Mouse (Mus musculus): ENCODE results near the gene H2-Eb2.
A peak's percentile ranks its signal among the peaks of the same experiment; 100 is the strongest.
"Not testable (repeated sequence)": the region's sequence is repeated elsewhere in the genome, so short reads cannot be mapped to it uniquely, and the experiment has no call there.

Gene H2-Eb2

DNA sequence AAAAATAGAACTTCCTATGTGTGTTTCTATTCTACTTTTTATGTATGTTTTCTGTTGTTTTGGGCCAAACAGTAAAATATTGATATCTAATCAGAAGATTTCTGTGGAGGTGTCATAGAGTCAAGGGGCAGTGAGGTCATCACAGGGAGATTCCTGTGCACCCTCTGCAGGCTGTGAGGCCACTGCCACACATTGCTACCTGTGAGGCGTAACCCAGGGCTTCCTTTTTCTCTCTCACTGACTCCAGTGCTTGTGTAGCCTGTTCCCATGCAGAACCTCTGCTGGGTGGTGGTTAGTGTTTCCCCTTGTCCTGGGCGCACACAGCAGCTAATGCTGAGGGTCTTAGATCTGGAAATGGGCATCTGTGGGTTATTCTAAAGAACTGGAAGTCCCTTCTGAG is 19.1 kb upstream of the H2-Eb2 start:
- no peak for DNase-seq (ENCODE audit: low spot score in 2 of 2)

DNA sequence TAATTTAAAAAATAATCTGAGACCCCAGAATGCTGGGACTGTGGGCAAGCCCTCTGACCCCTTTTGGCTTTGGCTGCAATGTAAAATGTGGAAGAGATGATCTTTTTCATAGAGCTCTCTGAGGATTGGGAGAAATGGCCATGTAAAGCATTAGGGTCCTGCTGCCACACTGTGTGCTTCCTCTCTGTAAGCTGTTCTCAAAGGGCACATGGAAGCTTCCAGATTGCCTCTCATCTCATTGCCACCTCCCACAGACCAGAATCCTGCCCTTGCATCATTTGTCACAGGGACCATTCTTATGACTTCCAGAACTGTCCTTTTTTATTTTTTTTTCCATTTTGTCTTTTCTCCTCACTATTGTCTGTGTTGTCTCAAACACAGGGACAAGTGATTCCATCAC is 18.2 kb upstream of the H2-Eb2 start:
- DNase-seq (ENCODE audit: low spot score in 2 of 2): no peak

DNA sequence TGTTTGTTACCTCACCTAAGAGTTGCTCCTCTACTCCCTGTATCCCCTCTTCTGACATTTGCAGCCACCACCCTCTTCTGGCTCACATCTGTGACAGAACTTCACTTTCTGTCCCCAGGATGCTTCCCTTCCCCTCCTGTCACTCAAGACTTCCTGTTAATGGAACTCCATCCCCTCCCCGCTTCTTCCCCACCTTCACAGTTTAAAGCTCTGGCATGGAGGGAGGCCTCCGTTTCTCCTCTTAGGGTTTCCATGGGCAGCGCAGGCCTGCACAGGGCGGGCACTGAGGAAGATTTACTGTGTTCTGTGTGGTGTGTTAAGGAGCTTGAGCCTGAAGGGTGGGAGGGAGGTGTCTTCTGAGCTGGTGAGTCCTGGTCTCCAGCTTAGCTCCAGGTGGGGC is 17.3 kb upstream of the H2-Eb2 start:
- no peak for DNase-seq (ENCODE audit: low spot score in 2 of 2)

DNA sequence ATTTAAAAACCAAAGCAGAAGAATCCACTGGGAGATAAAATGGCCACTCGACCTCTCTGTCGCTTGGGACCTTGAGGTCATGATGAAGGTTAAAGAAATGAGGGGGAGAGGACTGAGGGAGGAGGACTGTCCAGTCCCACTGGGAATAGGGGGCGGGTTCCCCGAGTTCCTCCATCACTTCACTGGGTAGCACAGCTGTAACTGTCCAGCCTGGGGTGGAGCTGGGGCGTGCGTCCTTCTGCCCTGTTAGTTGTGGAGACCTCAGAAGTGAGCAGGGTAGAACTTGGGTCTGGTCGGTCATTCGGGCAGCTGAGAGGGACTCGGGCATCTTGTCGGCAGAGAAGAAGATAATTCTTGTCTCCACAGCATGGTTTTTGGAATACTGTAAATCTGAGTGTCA is 16.2 kb upstream of the H2-Eb2 start:
- DNase-seq (ENCODE audit: low spot score in 2 of 2): no peak

DNA sequence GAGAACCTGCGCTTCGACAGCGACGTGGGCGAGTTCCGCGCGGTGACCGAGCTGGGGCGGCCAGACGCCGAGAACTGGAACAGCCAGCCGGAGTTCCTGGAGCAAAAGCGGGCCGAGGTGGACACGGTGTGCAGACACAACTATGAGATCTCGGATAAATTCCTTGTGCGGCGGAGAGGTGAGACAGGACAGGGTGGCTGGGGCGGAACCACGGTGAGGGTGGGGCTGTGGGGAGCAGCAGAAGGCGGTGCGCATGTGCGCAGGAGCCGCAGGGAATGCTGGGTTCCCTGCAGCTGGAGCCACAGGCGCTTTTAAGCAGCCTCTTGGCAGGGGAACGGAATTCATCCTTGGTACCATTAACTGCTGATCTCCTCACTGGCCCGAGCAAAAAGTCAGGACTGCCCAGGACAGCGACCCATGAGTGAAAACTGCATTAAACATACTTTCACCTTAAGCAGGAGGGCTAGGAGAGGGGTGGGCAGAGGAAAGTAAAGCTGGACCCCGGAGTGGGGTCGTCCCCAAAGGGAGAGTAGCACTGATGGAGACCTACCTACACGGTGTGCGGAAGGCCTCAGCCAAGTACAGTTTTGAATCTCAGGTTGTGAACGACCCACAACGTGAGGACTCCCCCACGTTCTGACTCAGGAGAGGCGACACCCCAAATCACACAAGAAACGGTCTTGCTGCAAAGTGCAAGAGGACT is 15.6 kb upstream of the H2-Eb2 start:
- DNase-seq (ENCODE audit: low spot score in 2 of 2): peak; percentile 82 to 84

DNA sequence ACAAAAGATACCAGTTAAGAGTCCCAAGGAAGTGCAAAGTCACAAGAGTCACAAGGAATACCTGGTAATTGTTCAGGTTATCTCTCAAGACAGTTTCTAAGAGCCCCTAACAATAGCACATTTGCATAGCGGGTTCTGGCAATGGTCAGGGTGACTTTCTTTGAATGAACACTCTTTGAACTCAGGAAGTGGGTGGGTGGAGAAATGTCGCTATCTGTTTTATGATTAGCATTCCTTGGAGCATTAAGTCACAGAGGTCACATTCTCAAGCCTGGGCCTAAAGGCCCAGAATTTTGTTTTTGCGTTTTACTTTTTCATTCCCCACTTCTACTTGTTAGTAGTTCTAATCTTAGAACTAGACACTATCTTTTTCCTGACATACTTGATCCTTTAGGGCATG is 14.9 kb upstream of the H2-Eb2 start:
- not testable (repeated sequence) for DNase-seq (ENCODE audit: low spot score in 2 of 2)

DNA sequence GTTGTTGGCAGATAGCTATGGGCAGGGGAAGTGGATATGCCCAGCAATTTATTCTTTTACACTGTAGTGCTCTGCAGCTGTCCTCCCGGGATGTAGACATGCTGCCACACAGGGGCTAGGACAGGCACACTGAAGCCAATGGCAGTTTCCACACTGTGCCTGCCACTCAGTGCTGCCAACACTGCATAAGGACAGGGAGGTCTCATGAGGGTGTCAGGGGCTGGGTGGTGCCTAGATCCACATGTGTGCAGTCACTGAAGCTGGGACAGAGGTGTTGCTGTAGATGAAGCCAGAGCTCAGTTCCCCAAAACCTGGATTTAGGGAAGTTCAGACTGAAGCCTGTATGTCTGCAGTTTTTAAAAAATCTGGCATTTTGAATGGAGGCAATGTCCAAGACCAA is 13.3 kb upstream of the H2-Eb2 start:
- DNase-seq (ENCODE audit: low spot score in 2 of 2): no peak

DNA sequence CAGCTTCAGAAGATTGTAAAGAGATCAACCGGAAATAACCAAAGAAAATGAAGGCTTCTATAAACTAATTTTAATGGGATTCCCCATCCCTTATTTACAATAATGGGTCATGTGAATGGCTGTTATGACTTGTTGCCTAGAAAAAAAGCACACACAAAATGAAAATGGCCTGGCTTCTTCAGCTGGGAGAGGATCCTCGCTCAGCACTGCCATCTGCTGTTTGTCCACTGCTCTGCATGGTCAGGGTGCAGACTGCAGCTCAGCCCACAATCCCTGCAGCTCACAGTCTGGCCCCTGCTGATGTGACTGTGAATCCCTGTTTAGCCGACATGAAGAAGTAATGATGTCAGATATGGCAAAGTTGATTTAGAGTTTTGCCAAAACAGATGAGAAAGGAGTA is 12.1 kb upstream of the H2-Eb2 start:
- DNase-seq (ENCODE audit: low spot score in 2 of 2): peak; percentile 55 to 81

DNA sequence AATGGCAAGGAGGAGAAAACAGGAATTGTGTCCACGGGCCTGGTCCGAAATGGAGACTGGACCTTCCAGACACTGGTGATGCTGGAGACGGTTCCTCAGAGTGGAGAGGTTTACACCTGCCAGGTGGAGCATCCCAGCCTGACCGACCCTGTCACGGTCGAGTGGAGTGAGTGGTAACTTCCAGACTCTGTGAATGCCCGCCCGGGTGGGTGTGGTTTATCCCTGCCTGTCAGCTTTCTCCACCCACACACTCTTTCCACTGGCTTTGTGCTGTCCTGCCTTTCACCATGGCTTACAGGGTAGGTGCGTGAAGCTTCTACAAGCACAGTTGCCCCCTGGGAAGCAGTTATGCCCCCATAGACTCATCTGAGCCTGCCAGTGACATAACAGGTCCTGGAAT is 11.2 kb upstream of the H2-Eb2 start:
- no peak for DNase-seq (ENCODE audit: low spot score in 2 of 2)

DNA sequence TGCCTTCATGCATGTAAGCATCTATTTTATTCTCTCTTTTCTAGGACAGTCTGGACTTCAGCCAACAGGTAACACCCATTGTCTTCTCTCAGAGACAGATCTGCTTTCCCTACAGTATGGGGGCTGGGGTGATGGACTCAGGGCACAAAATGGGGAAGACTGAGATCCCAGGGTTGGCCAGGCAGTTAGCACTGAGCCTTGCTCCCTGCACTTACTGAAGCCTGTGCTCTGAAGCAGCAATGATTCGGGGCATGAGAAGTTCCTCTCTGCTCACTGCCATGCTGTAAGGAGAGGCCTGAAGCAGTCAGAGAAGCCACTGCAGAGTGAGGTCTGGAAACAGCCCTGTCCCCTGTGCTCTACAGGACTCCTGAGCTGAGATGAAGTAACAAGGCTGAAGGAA is 10.0 kb upstream of the H2-Eb2 start:
- DNase-seq (ENCODE audit: low spot score in 2 of 2): no peak

DNA sequence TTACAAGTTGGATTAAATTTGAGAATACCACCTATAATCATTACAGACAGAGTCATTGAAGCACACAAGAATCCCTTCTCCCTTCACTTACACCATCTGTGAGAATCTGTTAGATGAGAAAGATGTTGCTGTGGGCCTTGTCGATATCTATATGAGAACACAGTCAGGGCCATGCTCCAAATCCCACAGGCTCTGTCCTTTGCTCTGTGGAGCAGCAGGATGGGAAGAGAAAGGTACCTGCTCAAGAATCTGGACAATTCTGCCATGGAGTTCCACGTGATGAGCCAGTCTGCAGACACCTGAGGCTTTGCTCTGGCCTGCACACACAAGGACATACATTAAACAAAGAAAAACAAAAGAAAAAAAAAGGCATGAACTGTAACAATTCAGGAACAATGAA is 8.8 kb upstream of the H2-Eb2 start:
- no peak for DNase-seq (ENCODE audit: low spot score in 2 of 2)

DNA sequence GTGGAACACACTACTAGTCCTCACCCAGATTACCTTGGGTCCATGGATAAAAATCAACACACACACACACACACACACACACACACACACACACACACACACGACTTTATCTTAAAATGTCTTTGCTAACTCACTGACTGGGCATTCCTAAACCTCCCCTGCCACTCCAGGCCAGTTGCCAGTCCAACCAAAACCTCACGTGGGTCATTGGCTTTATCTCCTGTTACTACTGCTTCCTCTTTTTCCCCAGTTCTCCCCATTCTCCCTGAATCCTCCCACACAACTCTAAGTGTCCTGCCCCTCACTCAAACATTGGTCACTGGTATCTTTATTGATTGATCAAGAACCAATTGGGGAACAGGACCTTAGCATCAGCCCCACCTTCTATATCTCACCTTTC is 8.2 kb upstream of the H2-Eb2 start:
- DNase-seq (ENCODE audit: low spot score in 2 of 2): no peak

DNA sequence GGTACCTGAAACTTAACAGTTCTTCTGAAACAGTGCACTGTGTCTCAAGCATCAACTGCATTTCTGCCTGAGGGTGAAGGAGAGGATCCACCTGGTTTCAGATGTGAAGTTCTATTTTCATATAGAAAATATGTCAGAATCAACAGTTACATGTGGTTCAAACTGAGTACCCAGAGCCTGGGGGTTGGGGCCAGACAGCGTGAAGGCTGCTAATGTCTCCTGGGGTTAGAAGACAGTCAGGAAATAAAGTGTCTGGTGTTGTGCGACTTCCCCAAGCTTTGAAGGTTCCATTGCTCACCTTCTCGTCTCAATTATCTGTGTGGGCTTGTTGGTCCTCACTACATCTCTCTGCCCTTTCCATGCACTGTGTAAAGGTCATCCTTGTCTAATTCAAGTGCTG is 908 bp downstream of the H2-Eb2 start:
- DNase-seq (ENCODE audit: low spot score in 2 of 2): no peak

DNA sequence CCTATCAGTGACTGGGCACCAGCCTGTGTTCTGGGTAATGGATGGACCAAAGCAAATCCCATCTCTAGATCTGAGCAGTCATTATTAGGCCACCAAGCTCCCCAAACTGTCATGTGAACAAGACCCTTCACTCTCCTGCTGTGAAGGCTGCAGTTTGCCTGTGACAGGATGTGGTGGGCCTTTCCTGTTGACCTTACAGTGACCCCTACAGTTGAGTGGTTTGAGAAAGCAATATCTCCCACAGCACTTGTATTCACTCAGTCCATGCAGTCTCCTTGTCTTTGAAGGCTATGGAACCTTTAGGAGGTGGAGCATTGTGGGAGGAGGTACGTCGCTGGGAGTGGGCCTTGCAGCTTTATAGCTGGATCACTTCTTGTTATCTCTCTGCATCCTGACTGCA is 4.3 kb downstream of the H2-Eb2 start:
- DNase-seq (ENCODE audit: low spot score in 2 of 2): no peak

DNA sequence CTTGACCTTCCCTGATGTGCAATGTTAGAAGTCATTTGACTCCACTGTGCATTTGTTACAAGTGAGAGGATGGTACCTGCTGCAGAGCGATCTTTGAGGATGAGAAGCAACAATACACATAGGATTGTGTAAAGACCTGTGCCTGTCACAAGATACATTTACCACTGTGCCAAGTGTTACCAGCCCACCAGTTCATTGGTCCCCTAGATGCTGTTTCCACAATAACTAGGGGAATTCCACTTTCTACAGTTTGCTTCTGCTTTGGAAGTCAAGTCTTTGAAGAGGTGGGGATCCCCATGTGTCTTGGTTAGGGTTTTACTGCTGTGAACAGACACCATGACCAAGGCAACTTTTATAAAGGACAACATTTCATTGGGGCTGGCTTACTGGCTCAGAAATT is 5.7 kb downstream of the H2-Eb2 start:
- no peak for DNase-seq (ENCODE audit: low spot score in 2 of 2)

DNA sequence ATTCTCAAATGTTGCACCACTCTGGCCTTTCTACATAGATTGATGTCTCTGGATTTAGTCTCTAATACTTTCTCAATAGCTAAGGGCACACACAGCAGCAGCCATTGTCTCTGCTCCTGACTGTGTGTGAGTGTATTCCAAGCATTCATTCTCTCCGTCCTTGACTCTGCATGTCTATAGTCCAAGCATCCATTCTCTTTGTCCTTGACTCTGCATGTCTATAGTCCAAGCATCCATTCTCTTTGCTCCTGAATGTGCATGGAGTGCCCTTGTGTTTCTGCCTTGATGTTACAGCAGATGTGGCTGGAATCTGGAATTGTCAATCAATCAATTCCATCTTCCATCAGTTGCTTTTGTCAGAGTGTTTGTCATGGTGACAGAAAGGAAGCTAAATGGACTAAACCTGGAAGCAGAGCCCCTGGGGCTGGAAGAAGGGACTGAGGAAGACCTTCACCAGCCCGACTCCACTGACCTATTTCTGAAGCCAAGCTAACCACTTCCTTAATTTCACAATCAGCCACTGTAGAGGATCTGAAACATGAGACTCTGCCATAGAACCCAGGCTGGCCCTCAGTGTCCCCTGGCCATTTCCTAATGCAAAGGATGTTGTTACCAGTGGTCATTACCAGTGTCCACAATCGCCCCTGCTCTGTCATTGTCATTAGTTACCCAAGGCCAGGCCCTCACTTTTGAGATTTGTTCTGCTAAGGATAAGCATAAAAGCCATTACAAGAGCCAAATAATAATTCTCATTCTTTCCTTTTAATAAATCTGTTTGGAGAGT is 15.3 kb downstream of the H2-Eb2 start:
- no peak for DNase-seq (ENCODE audit: low spot score in 2 of 2)

DNA sequence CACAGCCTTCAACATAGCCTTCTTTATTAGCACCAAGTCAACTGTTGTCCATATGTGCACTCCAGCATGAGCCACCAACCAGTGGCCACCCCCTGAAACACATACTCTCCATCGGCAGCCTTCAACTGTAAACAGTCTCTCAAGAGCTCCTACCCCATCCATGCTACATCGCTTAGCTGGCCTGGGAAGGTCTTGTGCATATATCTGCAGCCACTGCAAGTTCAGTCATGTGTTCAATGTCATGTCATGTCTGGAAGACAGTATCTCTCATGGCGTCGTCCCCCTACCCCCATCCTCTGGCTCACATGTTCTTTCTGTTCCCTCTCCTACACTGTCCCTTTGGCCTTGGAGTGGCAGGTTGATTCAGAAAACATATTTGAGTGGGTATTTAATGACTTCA is 19.4 kb downstream of the H2-Eb2 start:
- no peak for DNase-seq (ENCODE audit: low spot score in 2 of 2)

DNA sequence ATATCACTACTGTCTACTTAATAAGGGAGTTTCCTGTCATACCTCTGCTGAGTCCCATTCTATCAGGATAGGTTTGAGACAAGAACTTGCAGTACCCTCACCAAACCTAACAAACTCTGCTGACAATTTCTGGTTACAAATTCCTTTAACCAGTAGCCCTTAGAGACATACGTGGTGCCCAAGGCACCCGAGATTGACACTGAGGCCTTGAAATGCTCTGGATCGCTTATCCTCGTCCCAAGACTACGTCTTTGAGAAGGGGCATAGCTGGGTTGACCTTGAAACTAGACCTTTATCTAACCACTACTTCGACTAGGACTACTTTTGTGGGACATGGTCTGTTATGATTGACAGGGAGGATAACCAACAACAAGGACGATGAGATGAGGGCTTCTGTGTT is 20.0 kb downstream of the H2-Eb2 start:
- DNase-seq (ENCODE audit: low spot score in 2 of 2): no peak

DNA sequence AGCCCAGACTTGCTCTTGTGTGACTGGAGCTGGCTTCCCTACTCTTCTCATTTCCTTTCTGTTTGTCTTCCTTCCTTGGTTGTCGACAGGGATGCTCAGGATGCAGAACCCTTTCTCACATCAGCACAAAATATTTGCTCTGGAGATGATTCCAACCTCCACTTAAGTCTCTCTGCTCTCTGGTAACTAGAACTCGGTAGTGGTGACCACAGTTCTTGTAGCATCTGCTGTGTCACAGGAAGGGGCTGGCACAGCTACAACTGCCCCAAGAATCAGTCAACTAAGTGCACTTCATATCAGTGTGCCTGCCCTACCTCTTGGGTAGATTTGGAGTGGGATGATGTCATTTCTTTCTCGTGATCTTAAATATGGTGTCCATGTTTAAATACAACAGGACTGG is 20.6 kb downstream of the H2-Eb2 start:
- no peak for DNase-seq (ENCODE audit: low spot score in 2 of 2)

DNA sequence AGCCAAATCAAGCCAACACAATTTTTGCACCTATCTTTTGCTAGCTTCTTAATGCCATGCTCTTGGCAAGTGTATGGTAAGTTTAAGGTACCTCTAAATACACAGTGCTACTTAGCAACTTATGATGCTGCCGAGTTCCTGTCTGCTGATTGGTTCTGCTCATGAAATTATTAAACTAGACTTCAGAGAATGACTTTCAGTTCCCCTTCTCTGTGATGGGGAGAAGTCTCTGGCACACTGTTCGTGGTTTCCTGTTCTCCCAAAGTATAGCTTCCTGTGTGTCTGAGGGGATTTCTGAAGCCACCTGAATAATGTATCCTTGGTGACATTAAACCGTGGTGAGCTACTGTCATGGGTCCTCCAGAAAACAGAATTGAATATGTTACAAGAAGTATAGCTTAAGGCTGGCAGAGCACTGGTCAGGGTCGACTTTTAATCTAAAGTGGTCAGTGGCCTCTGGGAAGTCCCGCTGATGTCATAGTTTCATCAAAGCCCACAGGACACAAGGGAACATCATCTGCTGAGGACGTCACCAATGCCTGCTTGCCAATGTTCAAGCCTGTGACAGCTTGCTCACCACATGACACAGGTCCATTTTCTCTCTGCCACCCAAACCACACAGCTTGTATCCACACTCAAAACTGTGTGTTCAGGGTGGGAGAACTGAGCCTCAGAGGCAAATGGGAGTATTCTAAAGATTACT is 22.3 kb downstream of the H2-Eb2 start:
- peak; percentile 58 to 62 for DNase-seq (ENCODE audit: low spot score in 2 of 2)

DNA sequence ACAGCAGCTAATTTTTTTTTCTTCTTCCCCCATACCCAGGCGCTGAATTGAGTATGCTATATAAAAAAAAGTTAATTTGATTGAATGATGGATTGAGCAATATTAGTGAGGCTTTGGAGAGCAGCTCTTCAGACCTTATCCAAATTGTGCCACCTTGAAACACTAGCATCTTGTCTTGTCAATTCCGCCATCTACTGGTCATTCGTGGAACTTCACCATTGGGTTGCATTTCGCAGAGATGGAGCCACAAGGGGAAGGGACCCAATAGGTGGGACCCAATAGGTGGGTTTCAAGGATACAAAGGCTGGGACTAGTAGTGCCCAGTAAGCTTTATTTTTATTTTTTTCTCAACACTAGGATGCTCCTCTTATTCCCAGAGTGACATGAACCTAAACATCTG is 24.0 kb downstream of the H2-Eb2 start:
- DNase-seq (ENCODE audit: low spot score in 2 of 2): peak; percentile 71 to 83

DNA sequence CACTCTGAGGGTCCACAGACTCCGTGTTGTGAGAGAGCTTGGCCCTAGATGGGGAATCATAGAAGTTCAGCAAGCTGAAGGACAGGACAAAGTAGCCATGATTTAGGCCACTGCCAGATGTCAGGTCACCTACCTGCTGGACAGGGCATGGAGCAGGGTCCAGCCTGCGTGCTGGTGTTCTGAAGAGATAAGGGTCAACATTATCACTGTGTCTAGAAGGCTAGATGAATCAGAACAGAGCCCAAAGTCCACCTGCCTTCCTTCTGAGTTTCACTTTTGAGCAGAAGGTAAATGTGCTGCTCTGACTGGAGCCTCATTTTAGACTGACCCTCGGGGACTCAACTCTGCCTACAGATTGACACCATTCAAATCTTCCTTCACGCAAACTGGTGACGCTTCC is 29.1 kb downstream of the H2-Eb2 start, which contains the start of gene Btnl2:
Gene Btnl2 (plus strand): TSS at position 284 of the 400 bp plus-strand sequence.
- no peak for DNase-seq (ENCODE audit: low spot score in 2 of 2)

DNA sequence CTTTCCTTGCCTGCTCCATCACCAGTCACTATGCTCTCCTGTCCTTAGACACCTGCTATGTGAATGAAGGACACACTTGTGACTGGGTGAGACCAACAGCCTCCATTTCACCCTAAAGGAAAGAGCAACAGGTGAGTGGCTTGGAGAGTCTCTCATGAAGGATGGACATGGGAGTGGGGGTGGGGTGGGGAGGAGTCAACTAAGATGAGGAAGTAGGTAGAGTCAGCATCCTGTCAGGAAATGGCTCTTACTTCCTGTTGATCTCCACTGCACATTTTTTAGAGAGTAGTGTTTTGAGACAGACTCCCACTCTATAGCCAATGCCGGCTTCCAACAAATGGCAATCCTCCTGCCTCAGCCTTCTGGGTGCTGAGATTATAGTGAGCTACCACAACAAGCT is 29.5 kb downstream of the H2-Eb2 start:
- DNase-seq (ENCODE audit: low spot score in 2 of 2): no peak
